Mouse (Mus musculus) CH12.LX (cell line): ENCODE results near the gene Tomm40.

ENCODE experiments used
- CHD2 ChIP-seq: IDR thresholded peaks from 2 replicates; pipeline ENCODE4 v1.6.1; 2011; ENCODE audit warnings: low read length, improper control_type of control experiment
- CTCF ChIP-seq, 2 experiments: IDR thresholded peaks in 1 of 2; conservative IDR thresholded peaks in 1 of 2; 2 replicates each; pipeline ENCODE4 v1.5.1; 2011 to 2012; ENCODE audit warnings: low read depth in 2 of 2, low read length in 2 of 2, improper control_type of control experiment in 1 of 2, inconsistent platforms in 1 of 2, mild to moderate bottlenecking in 1 of 2, moderate library complexity in 1 of 2

DNA sequence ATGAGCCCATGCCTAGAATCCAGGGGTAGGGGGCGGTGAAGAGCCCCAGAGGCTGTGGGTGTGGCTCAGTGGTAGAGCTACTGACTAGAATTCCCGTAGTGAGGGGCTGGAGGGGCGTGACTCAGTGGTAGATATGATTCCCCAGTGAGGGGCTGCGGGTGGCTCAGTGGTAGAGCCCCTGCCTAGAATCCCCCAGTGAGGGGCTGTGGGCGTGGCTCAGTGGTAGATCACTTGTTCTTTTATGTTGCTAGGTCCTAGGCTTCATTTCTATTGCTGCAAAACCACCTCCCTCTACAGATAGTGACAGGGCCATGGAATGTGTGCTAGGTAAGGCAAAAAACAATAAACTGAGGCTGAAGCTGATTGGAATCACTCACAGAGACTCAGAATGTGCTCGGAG is 19.4 kb downstream of the Tomm40 start:
- TF ChIP-seq CTCF (conservative IDR thresholded peaks at IDR 0.05 in 1 of 2, IDR thresholded peaks at IDR 0.05 in 1 of 2; ENCODE audit: low read depth in 2 of 2, low read length in 2 of 2), result no peak
- TF ChIP-seq CHD2, result no peak
